ENCODE assay signal across 8 mouse cellular contexts in genomic region chr11:57651281-57651810, GRCm38 (mm10). TPM values are rescaled to one million over a fixed set of nuclear protein-coding genes. Genes with fewer than 3 reads are reported as not detected.
A peak's percentile ranks its signal among the peaks of the same experiment; 100 is the strongest.
DNase-seq lines count a peak whose midpoint lies in the region; ATAC-seq and TF ChIP-seq lines count a peak whose summit lies in the region.

No protein-coding gene starts in this region.

- H3K9ac ChIP-seq in heart, embryonic 12.5 days, result peak overlapping the region; percentile 49
- H3K9ac ChIP-seq in forebrain, embryonic 14.5 days (ENCODE audit: low read length), result no peak overlapping the region

- DNase-seq in heart, adult 9 months (ENCODE audit: low spot score in 2 of 2), result no peak
- peak; percentile 89 for DNase-seq in MEL-GATA-1-ER (ENCODE audit: extremely low read depth, low read depth)
- DNase-seq in forebrain, embryonic 14.5 days (ENCODE audit: low spot score), result peak; percentile 60
- DNase-seq in layer of hippocampus, adult 9-11 months, result peak; percentile 81
- no peak for DNase-seq in cerebellum, adult 2 months

- H3K27ac ChIP-seq in heart, embryonic 12.5 days (ENCODE audit: poor library complexity, severe bottlenecking), result peak overlapping the region; percentile 41
- 0 out of 2 replicates have a peak overlapping the region, but pooled peaks have one; percentile 5 for H3K27ac ChIP-seq in forebrain, embryonic 14.5 days (ENCODE audit: low read depth, low read length)
- H3K27ac ChIP-seq in cerebellum, adult 2 months (ENCODE audit: insufficient read depth, low read length), result no peak overlapping the region

- no peaks in the 10 kb centered on the region for H3K27me3 ChIP-seq in heart, embryonic 12.5 days (replicated peaks)
- H3K27me3 ChIP-seq in forebrain, embryonic 14.5 days (replicated peaks; ENCODE audit: control insufficient read depth, insufficient read depth, low read length), result no peaks in the 10 kb centered on the region
- no peaks in the 10 kb centered on the region; the same call in 1 of the 2 replicates for H3K27me3 ChIP-seq in cerebellum, adult 2 months (ENCODE audit: control insufficient read depth, insufficient read depth, low read length)

- no peaks in the 10 kb centered on the region for H3K36me3 ChIP-seq in heart, embryonic 12.5 days
- no peaks in the 10 kb centered on the region for H3K36me3 ChIP-seq in forebrain, embryonic 14.5 days (ENCODE audit: control insufficient read depth, insufficient read depth, low read length)

- H3K4me2 ChIP-seq in heart, embryonic 12.5 days, result peak overlapping the region; percentile 46
- no peak overlapping the region for H3K4me2 ChIP-seq in forebrain, embryonic 14.5 days (ENCODE audit: low read length)

- H3K9me3 ChIP-seq in heart, embryonic 12.5 days (replicated peaks), result no peaks in the 10 kb centered on the region
- H3K9me3 ChIP-seq in forebrain, embryonic 14.5 days (replicated peaks; ENCODE audit: control insufficient read depth, low read length), result no peaks in the 10 kb centered on the region

- peaks cover 77% of the 10 kb centered on the region for H3K4me1 ChIP-seq in heart, embryonic 12.5 days (replicated peaks)
- peaks cover 13% of the 10 kb centered on the region; the same call in 1 of the 2 replicates for H3K4me1 ChIP-seq in forebrain, embryonic 14.5 days (ENCODE audit: control insufficient read depth, insufficient read depth, low read length)
- H3K4me1 ChIP-seq in cerebellum, adult 2 months (ENCODE audit: control insufficient read depth, insufficient read depth, low read length), result no peaks in the 10 kb centered on the region

- H3K4me3 ChIP-seq in heart, embryonic 12.5 days, result 0 out of 2 replicates have a peak overlapping the region, but pooled peaks have one; percentile 3
- H3K4me3 ChIP-seq in forebrain, embryonic 14.5 days (ENCODE audit: low read depth, low read length), result no peak overlapping the region
- H3K4me3 ChIP-seq in cerebellum, adult 2 months (replicated peaks; ENCODE audit: insufficient read depth, low read depth, low read length), result no peak overlapping the region

- no peak for TF ChIP-seq CTCF in cerebellum, adult 2 months (IDR thresholded peaks at IDR 0.05; ENCODE audit: borderline replicate concordance, insufficient read depth, low read depth, low read length)

- peak; percentile 77 for ATAC-seq in heart, embryonic 12.5 days (ENCODE audit: insufficient number of reproducible peaks, low FRiP score)
- peak; percentile 44; the same call in 1 of the 2 replicates for ATAC-seq in forebrain, embryonic 14.5 days
- ATAC-seq in megakaryocyte progenitor cell, adult 5-6 weeks (replicated peaks; ENCODE audit: poor library complexity), result peak; percentile 66
- ATAC-seq in activated CD4-positive, CD25-positive, alpha-beta regulatory T cell, adult 4 months, result no peak

- WGBS in heart, embryonic 12.5 days, result 19% methylated on average over 15 of the region's 15 CpGs
- WGBS in forebrain, embryonic 14.5 days, result 45% methylated on average over 15 of the region's 15 CpGs
- WGBS in cerebellum, adult 2 months, result 19% methylated on average over 15 of the region's 15 CpGs

- TF ChIP-seq POLR2A in cerebellum, adult 2 months (IDR thresholded peaks at IDR 0.05; ENCODE audit: borderline replicate concordance, insufficient read depth, low read length), result no peak

RNA-seq across cellular contexts. Expression of gene Galnt10, which starts 6.1 kb away (rescaled TPM):
- 15.9 and 16.5 TPM in 2 replicates for polyA plus RNA-seq in heart, embryonic 12.5 days (2016; fragmentation: Nextera tagmentation; extraction: Ambion mirVana)
- polyA plus RNA-seq in forebrain, embryonic 14.5 days (2014; fragmentation: Nextera tagmentation; extraction: Ambion mirVana), result 6.1 and 7.1 TPM in 2 replicates
- 4.0 and 4.8 TPM in 2 replicates for total RNA-seq in megakaryocyte progenitor cell, adult 5-6 weeks (2015)
- total RNA-seq in megakaryocyte progenitor cell, adult 5-6 weeks (2017), result 7.0 and 8.8 TPM in 2 replicates
- polyA plus RNA-seq in activated CD4-positive, CD25-positive, alpha-beta regulatory T cell, adult 4 months (2017; shearing (Covaris generic)), result 1 to 10 TPM; 4.1 to 7.6 TPM
- 9.9 and 11.2 TPM in 2 replicates for polyA plus RNA-seq in cerebellum, adult 2 months (2012; rRNA removed)

Comparison
In these comparisons a context has a peak if more than half of its experiments do, and no peak if none do; other contexts are left out.
1. DNase-seq: peak in MEL-GATA-1-ER (single experiment), forebrain, embryonic 14.5 days (single experiment) and layer of hippocampus, adult 9-11 months (single experiment); none in heart, adult 9 months (0 of 2) and cerebellum, adult 2 months (0 of 2).